Mouse (Mus musculus) NIH3T3 (cell line): ENCODE data around the gene Pparg.
A peak's percentile ranks its signal among the peaks of the same experiment; 100 is the strongest.

Experiments used
- DNase-seq: peaks from one replicate; pipeline ENCODE4 v3.0.0-alpha.2; 2012; ENCODE audit warnings: low read depth

Gene Pparg

GRCm38 (mm10) chr6:115464661-115465060 lies 103.9 kb downstream of the Pparg start:
- DNase-seq: no peak

GRCm38 (mm10) chr6:115465463-115465862 lies 104.7 kb downstream of the Pparg start:
- no peak for DNase-seq

- no peak for DNase-seq
Observed at GRCm38 (mm10) chr6:115465876-115466275, 105.1 kb downstream of the Pparg start.

- no peak for DNase-seq
Observed at GRCm38 (mm10) chr6:115466601-115467000, 105.8 kb downstream of the Pparg start.

- DNase-seq: peak; percentile 64
Observed at GRCm38 (mm10) chr6:115469666-115470581, 109.2 kb downstream of the Pparg start.

- DNase-seq: no peak
Observed at GRCm38 (mm10) chr6:115471956-115472355, 111.2 kb downstream of the Pparg start.

- no peak for DNase-seq
Observed at GRCm38 (mm10) chr6:115477081-115477695, 116.4 kb downstream of the Pparg start.

GRCm38 (mm10) chr6:115479963-115480321 lies 119.2 kb downstream of the Pparg start:
- no peak for DNase-seq

- DNase-seq: peak; percentile 85
Observed at GRCm38 (mm10) chr6:115480322-115481017, 119.7 kb downstream of the Pparg start.

GRCm38 (mm10) chr6:115481018-115481354 lies 120.2 kb downstream of the Pparg start:
- DNase-seq: no peak

- DNase-seq: no peak
Observed at GRCm38 (mm10) chr6:115481603-115482002, 120.9 kb downstream of the Pparg start.

GRCm38 (mm10) chr6:115485635-115486034 lies 124.9 kb downstream of the Pparg start:
- peak; percentile 69 for DNase-seq

- no peak for DNase-seq
Observed at GRCm38 (mm10) chr6:115489831-115490230, 129.1 kb downstream of the Pparg start.

- peak; percentile 98 for DNase-seq
Observed at GRCm38 (mm10) chr6:115492952-115493613, 132.3 kb downstream of the Pparg start.

GRCm38 (mm10) chr6:115493824-115494223 lies 133.1 kb downstream of the Pparg start:
- DNase-seq: no peak

- peak; percentile 70 for DNase-seq
Observed at GRCm38 (mm10) chr6:115499540-115499939, 138.8 kb downstream of the Pparg start.

GRCm38 (mm10) chr6:115500234-115500633 lies 139.5 kb downstream of the Pparg start:
- DNase-seq: no peak

GRCm38 (mm10) chr6:115501131-115501530 lies 140.4 kb downstream of the Pparg start:
- DNase-seq: no peak

- DNase-seq: no peak
Observed at GRCm38 (mm10) chr6:115503038-115503437, 142.3 kb downstream of the Pparg start.

GRCm38 (mm10) chr6:115503549-115504159 lies 142.9 kb downstream of the Pparg start:
- DNase-seq: no peak

- DNase-seq: peak; percentile 45
Observed at GRCm38 (mm10) chr6:115504160-115504558, 143.4 kb downstream of the Pparg start.

GRCm38 (mm10) chr6:115504915-115505314 lies 144.2 kb downstream of the Pparg start:
- no peak for DNase-seq
